Mouse (Mus musculus) G1E (cell line): ENCODE measurements at regions not wholly inside any gene's neighbourhood (a gene's known extent, or its start where the extent isn't known, plus 50 kb on each side); places are given as distances from the start of the nearest gene placed in this dataset.

Source experiments
- CTCF ChIP-seq: IDR thresholded peaks from 2 replicates; pipeline ENCODE4 v1.5.1; 2012; ENCODE audit warnings: low read depth, low read length, inconsistent platforms, mixed read lengths
- GATA1 ChIP-seq: IDR thresholded peaks from 2 replicates; pipeline ENCODE4 v1.6.1; 2012; ENCODE audit warnings: borderline replicate concordance, low read length, inconsistent platforms, mixed read lengths
- TAL1 ChIP-seq: conservative IDR thresholded peaks from 2 replicates; pipeline ENCODE4 v1.6.1; 2012; ENCODE audit warnings: low read depth, low read length, inconsistent platforms, mixed read lengths

DNA sequence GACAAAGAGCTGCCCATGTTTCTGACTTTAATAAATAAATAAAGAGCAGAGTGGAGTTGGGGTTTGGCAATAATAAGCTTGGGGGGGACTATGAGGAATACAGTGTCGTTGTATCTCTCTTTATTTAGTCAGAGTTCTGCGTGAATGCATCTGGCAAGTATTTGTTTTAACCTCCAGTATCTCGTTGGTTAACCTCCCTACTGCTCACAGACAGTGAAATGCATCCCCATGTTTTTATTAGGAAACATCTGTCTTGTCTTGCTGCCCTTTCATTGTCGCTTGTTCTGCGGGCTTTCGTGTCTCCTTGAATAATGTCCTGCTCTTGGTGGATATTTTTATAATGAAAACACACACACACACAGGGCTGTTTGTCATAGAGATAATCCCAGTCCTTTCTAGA lies 118.8 kb upstream of the Ccdc54 start:
- TF ChIP-seq CTCF = no peak
- TF ChIP-seq GATA1 = no peak
- no peak for TF ChIP-seq TAL1
